ENCODE assay signal across 26 mouse cellular contexts in the genomic region with DNA sequence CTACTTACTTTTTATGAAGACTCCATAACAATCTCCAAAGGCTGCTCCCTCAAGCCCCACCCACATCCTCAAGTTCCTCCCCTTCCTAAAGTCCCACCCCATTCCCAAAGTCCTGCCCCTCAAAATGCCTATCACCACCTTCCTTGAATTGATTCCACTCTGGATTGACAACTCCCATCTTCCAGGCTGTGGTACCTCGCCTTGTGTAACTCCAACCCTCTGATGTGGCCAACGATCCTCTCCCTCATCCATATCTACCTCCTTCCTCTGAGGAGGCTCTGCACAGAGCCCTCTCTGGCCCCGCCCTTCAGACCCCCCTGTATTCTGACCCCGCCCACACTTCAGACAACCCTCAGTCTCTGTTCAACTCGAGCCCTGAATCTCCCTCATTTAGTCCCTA. TPM values are rescaled to one million over a fixed set of nuclear protein-coding genes. Genes with fewer than 3 reads are reported as not detected.
DNase-seq lines count a peak whose midpoint lies in the region; ATAC-seq lines count a peak whose summit lies in the region.
"Had no signal": no experiment of that assay in that cellular context is flagged by ENCODE, and none has a peak within 500 bp of the region (broad histone marks: within the 10 kb centered on the region; RNA-seq: fewer than 3 reads in every experiment).

No protein-coding gene starts in this region.

- H3K27me3 ChIP-seq in hindbrain, embryonic 15.5 days, result no peaks in the 10 kb centered on the region
- H3K27me3 ChIP-seq in hindbrain, embryonic 13.5 days, result 0 out of 2 replicates have a peak, but pooled peaks cover 3% of the 10 kb centered on the region
- H3K27me3 ChIP-seq in liver, embryonic 12.5 days (replicated peaks), result peaks cover 15% of the 10 kb centered on the region; the same call in 1 of the 2 replicates
- no peaks in the 10 kb centered on the region for H3K27me3 ChIP-seq in neural tube, embryonic 14.5 days (ENCODE audit: control insufficient read depth, insufficient read depth, low read length)
- H3K27me3 ChIP-seq: forebrain, embryonic 15.5 days; heart, embryonic 13.5 days; hindbrain, embryonic 12.5 days; neural tube, embryonic 13.5 days; stomach, embryonic 15.5 days had no signal

- H3K9me3 ChIP-seq in hindbrain, embryonic 15.5 days, result no peaks in the 10 kb centered on the region
- H3K9me3 ChIP-seq in hindbrain, embryonic 13.5 days, result no peaks in the 10 kb centered on the region
- no peaks in the 10 kb centered on the region for H3K9me3 ChIP-seq in liver, embryonic 12.5 days (replicated peaks)
- no peaks in the 10 kb centered on the region for H3K9me3 ChIP-seq in neural tube, embryonic 14.5 days (ENCODE audit: control insufficient read depth, low read length)
- H3K9me3 ChIP-seq: forebrain, embryonic 15.5 days; heart, embryonic 13.5 days; hindbrain, embryonic 12.5 days; limb, embryonic 10.5 days; neural tube, embryonic 13.5 days; stomach, embryonic 15.5 days had no signal

- WGBS in hindbrain, embryonic 15.5 days, result 24% methylated on average over 5 of the region's 5 CpGs
- 32% methylated on average over 5 of the region's 5 CpGs for WGBS in hindbrain, embryonic 13.5 days
- 12% methylated on average over 5 of the region's 5 CpGs for WGBS in liver, embryonic 12.5 days (ENCODE audit: insufficient replicate concordance)
- WGBS in neural tube, embryonic 14.5 days, result 34% methylated on average over 5 of the region's 5 CpGs

- no peaks in the 10 kb centered on the region for H3K4me1 ChIP-seq in hindbrain, embryonic 15.5 days (replicated peaks)
- no peaks in the 10 kb centered on the region for H3K4me1 ChIP-seq in hindbrain, embryonic 13.5 days (replicated peaks)
- H3K4me1 ChIP-seq in liver, embryonic 12.5 days, result peaks cover 6% of the 10 kb centered on the region
- H3K4me1 ChIP-seq in neural tube, embryonic 14.5 days (ENCODE audit: control insufficient read depth, insufficient read depth, low read length), result no peaks in the 10 kb centered on the region
- H3K4me1 ChIP-seq: forebrain, embryonic 15.5 days; hindbrain, embryonic 12.5 days; limb, embryonic 10.5 days; neural tube, embryonic 13.5 days; stomach, embryonic 15.5 days had no signal

- H3K9ac ChIP-seq in hindbrain, embryonic 15.5 days, result no peak overlapping the region
- H3K9ac ChIP-seq in hindbrain, embryonic 13.5 days, result no peak overlapping the region
- no peak overlapping the region for H3K9ac ChIP-seq in liver, embryonic 12.5 days
- H3K9ac ChIP-seq in neural tube, embryonic 14.5 days (replicated peaks; ENCODE audit: low read depth, low read length), result no peak overlapping the region
- H3K9ac ChIP-seq: forebrain, embryonic 15.5 days; heart, embryonic 13.5 days; hindbrain, embryonic 12.5 days; liver, postnatal 0 days; neural tube, embryonic 13.5 days; stomach, embryonic 15.5 days had no signal

- DNase-seq in liver, result no peak
- no peak for DNase-seq in neural tube, embryonic 10.5 days (ENCODE audit: extremely low spot score, low spot score)
- no peak for DNase-seq in retina, postnatal 1 day
- DNase-seq in embryo, embryonic 11 days, result no peak
- DNase-seq: adrenal gland, postnatal 25 days; cerebellum, adult 8-10 months; cerebellum, postnatal 36 days; gastrocnemius, postnatal 14 days; heart, adult 11 months; heart, postnatal 14 days; kidney, postnatal 10 days; liver, postnatal 0 days; lung, postnatal 14 days; thymus, postnatal 36 days had no signal

- no peak overlapping the region for H3K4me3 ChIP-seq in hindbrain, embryonic 15.5 days
- no peak overlapping the region for H3K4me3 ChIP-seq in hindbrain, embryonic 13.5 days
- H3K4me3 ChIP-seq in liver, embryonic 12.5 days, result no peak overlapping the region
- H3K4me3 ChIP-seq in neural tube, embryonic 14.5 days (ENCODE audit: low read depth, low read length), result no peak overlapping the region
- H3K4me3 ChIP-seq: forebrain, embryonic 15.5 days; heart, embryonic 13.5 days; hindbrain, embryonic 12.5 days; limb, embryonic 10.5 days; neural tube, embryonic 13.5 days; stomach, embryonic 15.5 days had no signal

- no peaks in the 10 kb centered on the region for H3K36me3 ChIP-seq in hindbrain, embryonic 15.5 days
- H3K36me3 ChIP-seq in hindbrain, embryonic 13.5 days, result no peaks in the 10 kb centered on the region
- H3K36me3 ChIP-seq in liver, embryonic 12.5 days, result no peaks in the 10 kb centered on the region
- H3K36me3 ChIP-seq in neural tube, embryonic 14.5 days (ENCODE audit: control insufficient read depth, insufficient read depth, low read length), result no peaks in the 10 kb centered on the region
- H3K36me3 ChIP-seq: forebrain, embryonic 15.5 days; heart, embryonic 13.5 days; hindbrain, embryonic 12.5 days; limb, embryonic 10.5 days; neural tube, embryonic 13.5 days; stomach, embryonic 15.5 days had no signal

- no peak overlapping the region for H3K4me2 ChIP-seq in hindbrain, embryonic 15.5 days
- no peak overlapping the region for H3K4me2 ChIP-seq in hindbrain, embryonic 13.5 days
- no peak overlapping the region for H3K4me2 ChIP-seq in liver, embryonic 12.5 days
- H3K4me2 ChIP-seq in neural tube, embryonic 14.5 days (ENCODE audit: low read depth, low read length), result no peak overlapping the region
- H3K4me2 ChIP-seq: forebrain, embryonic 15.5 days; heart, embryonic 13.5 days; hindbrain, embryonic 12.5 days; neural tube, embryonic 13.5 days; stomach, embryonic 15.5 days had no signal

- peak; percentile 52; the same call in 1 of the 2 replicates for ATAC-seq in hindbrain, embryonic 15.5 days (ENCODE audit: low FRiP score, low read depth)
- ATAC-seq in hindbrain, embryonic 13.5 days (ENCODE audit: low FRiP score), result no peak
- peak; percentile 40; the same call in 1 of the 2 replicates for ATAC-seq in liver, embryonic 12.5 days
- peak; percentile 52; the same call in 1 of the 2 replicates for ATAC-seq in neural tube, embryonic 14.5 days (ENCODE audit: low read depth)
- ATAC-seq: CD4-positive, CD25-positive, alpha-beta regulatory T cell, adult 4 months; forebrain, embryonic 15.5 days; liver, postnatal 0 days had no signal

- no peak overlapping the region for H3K27ac ChIP-seq in hindbrain, embryonic 15.5 days (replicated peaks)
- H3K27ac ChIP-seq in hindbrain, embryonic 13.5 days, result no peak overlapping the region
- H3K27ac ChIP-seq in liver, embryonic 12.5 days, result no peak overlapping the region
- no peak overlapping the region for H3K27ac ChIP-seq in neural tube, embryonic 14.5 days (ENCODE audit: low read depth, low read length)
- H3K27ac ChIP-seq: forebrain, embryonic 15.5 days; heart, embryonic 13.5 days; hindbrain, embryonic 12.5 days; limb, embryonic 10.5 days; neural tube, embryonic 13.5 days; stomach, embryonic 15.5 days had no signal

RNA-seq across cellular contexts. Expression of a gene that starts 7.7 kb away (rescaled TPM):
- 64.9 and 72.1 TPM in 2 replicates for polyA plus RNA-seq in hindbrain, embryonic 15.5 days (2015; fragmentation: Nextera tagmentation; extraction: Ambion mirVana)
- polyA plus RNA-seq in hindbrain, embryonic 13.5 days (2015; fragmentation: Nextera tagmentation; extraction: Ambion mirVana), result 77.4 and 79.9 TPM in 2 replicates
- 7.9 and 8.1 TPM in 2 replicates for polyA plus RNA-seq in liver, embryonic 12.5 days (2016; fragmentation: Nextera tagmentation; extraction: Ambion mirVana)
- 26.4 and 43.5 TPM in 2 replicates for polyA plus RNA-seq in neural tube, embryonic 14.5 days (2014; fragmentation: Nextera tagmentation; extraction: Ambion mirVana)

RNA-seq across cellular contexts. Expression of a gene that starts 14.5 kb away (rescaled TPM):
- polyA plus RNA-seq in hindbrain, embryonic 15.5 days (2015; fragmentation: Nextera tagmentation; extraction: Ambion mirVana), result 0.30 and 0.39 TPM in 2 replicates
- polyA plus RNA-seq in hindbrain, embryonic 13.5 days (2015; fragmentation: Nextera tagmentation; extraction: Ambion mirVana), result 0.30 and 0.54 TPM in 2 replicates
- 0.08 TPM in 1 of 2 replicates, not detected in the other for polyA plus RNA-seq in liver, embryonic 12.5 days (2016; fragmentation: Nextera tagmentation; extraction: Ambion mirVana)
- 0.35 and 0.66 TPM in 2 replicates for polyA plus RNA-seq in neural tube, embryonic 14.5 days (2014; fragmentation: Nextera tagmentation; extraction: Ambion mirVana)
- polyA plus RNA-seq: CD4-positive, CD25-positive, alpha-beta regulatory T cell, adult 4 months; heart, embryonic 13.5 days; hindbrain, embryonic 12.5 days; intestine, embryonic 14.5 days; limb, embryonic 10.5 days; liver, postnatal 0 days; stomach, embryonic 15.5 days had no signal

RNA-seq across cellular contexts. Expression of a gene that starts 15.1 kb away (rescaled TPM):
- polyA plus RNA-seq in hindbrain, embryonic 15.5 days (2015; fragmentation: Nextera tagmentation; extraction: Ambion mirVana), result 102 and 125 TPM in 2 replicates
- polyA plus RNA-seq in hindbrain, embryonic 13.5 days (2015; fragmentation: Nextera tagmentation; extraction: Ambion mirVana), result 90.1 and 92.0 TPM in 2 replicates
- polyA plus RNA-seq in liver, embryonic 12.5 days (2016; fragmentation: Nextera tagmentation; extraction: Ambion mirVana), result 25.7 and 26.9 TPM in 2 replicates
- 64.9 and 86.5 TPM in 2 replicates for polyA plus RNA-seq in neural tube, embryonic 14.5 days (2014; fragmentation: Nextera tagmentation; extraction: Ambion mirVana)

RNA-seq across cellular contexts. Expression of a gene that starts 17.7 kb away (rescaled TPM):
- 4.3 and 4.5 TPM in 2 replicates for polyA plus RNA-seq in hindbrain, embryonic 15.5 days (2015; fragmentation: Nextera tagmentation; extraction: Ambion mirVana)
- 4.2 and 5.3 TPM in 2 replicates for polyA plus RNA-seq in hindbrain, embryonic 13.5 days (2015; fragmentation: Nextera tagmentation; extraction: Ambion mirVana)
- polyA plus RNA-seq in liver, embryonic 12.5 days (2016; fragmentation: Nextera tagmentation; extraction: Ambion mirVana), result 3.4 and 3.6 TPM in 2 replicates
- polyA plus RNA-seq in neural tube, embryonic 14.5 days (2014; fragmentation: Nextera tagmentation; extraction: Ambion mirVana), result 2.6 TPM in 2 replicates

RNA-seq across cellular contexts. Expression of a gene that starts 30.0 kb away (rescaled TPM):
- 45.2 and 47.6 TPM in 2 replicates for polyA plus RNA-seq in hindbrain, embryonic 15.5 days (2015; fragmentation: Nextera tagmentation; extraction: Ambion mirVana)
- polyA plus RNA-seq in hindbrain, embryonic 13.5 days (2015; fragmentation: Nextera tagmentation; extraction: Ambion mirVana), result 34.8 and 37.3 TPM in 2 replicates
- polyA plus RNA-seq in liver, embryonic 12.5 days (2016; fragmentation: Nextera tagmentation; extraction: Ambion mirVana), result 14.7 and 17.1 TPM in 2 replicates
- 33.5 and 38.0 TPM in 2 replicates for polyA plus RNA-seq in neural tube, embryonic 14.5 days (2014; fragmentation: Nextera tagmentation; extraction: Ambion mirVana)
